Mouse (Mus musculus) limb, embryonic 10.5 days (tissue): ENCODE results near the gene Bad. TPM values are rescaled to one million over a fixed set of nuclear protein-coding genes. Genes with fewer than 3 reads are reported as not detected.
"Not testable (repeated sequence)": the region's sequence is repeated elsewhere in the genome, so short reads cannot be mapped to it uniquely, and the experiment has no call there.

ENCODE experiments used
- DNase-seq: peaks from one replicate; pipeline ENCODE4 v3.0.0-alpha.2; 2017; ENCODE audit warnings: low spot score
- H3K27ac ChIP-seq: fragments of 300-500 bp; sonication (generic); 2 replicates; pipeline ENCODE4 v1.5.1; 2016; ENCODE audit warnings: mild to moderate bottlenecking
- H3K27me3 ChIP-seq: fragments of 300-500 bp; sonication (generic); 2 replicates; pipeline ENCODE4 v1.6.1; 2016; ENCODE audit warnings: low read depth, mild to moderate bottlenecking; ENCODE audit not compliant: poor library complexity, severe bottlenecking
- H3K36me3 ChIP-seq: fragments of 300-500 bp; sonication (generic); 2 replicates; pipeline ENCODE4 v1.6.1; 2016; ENCODE audit warnings: mild to moderate bottlenecking, moderate library complexity
- H3K4me1 ChIP-seq: fragments of 300-500 bp; sonication (generic); 2 replicates; pipeline ENCODE4 v1.6.1; 2016
- H3K4me3 ChIP-seq: fragments of 300-500 bp; sonication (generic); 2 replicates; pipeline ENCODE4 v1.5.1; 2016; ENCODE audit warnings: mild to moderate bottlenecking, moderate library complexity
- H3K9me3 ChIP-seq: fragments of 300-500 bp; sonication (generic); replicated peaks from 2 replicates; pipeline ENCODE4 v1.6.1; 2016; ENCODE audit warnings: mild to moderate bottlenecking
- WGBS: fragments of 180-500 bp; shearing (Covaris S2); methylation state at CpG from one replicate; pipeline ENCODE4 v1.1.7; 2016; 5-methylcytosine and 5-hydroxymethylcytosine counted together
- polyA plus RNA-seq: library from polyadenylated mRNA; unstranded; fragments of >200 nt; fragmentation: Nextera tagmentation; extraction: Ambion mirVana; gene quantifications from 2 replicates; pipeline ENCODE4 v1.2.1, GENCODE M21; 2016

Gene Bad
- polyA plus RNA-seq = 51.8 and 55.3 TPM in 2 replicates

DNA sequence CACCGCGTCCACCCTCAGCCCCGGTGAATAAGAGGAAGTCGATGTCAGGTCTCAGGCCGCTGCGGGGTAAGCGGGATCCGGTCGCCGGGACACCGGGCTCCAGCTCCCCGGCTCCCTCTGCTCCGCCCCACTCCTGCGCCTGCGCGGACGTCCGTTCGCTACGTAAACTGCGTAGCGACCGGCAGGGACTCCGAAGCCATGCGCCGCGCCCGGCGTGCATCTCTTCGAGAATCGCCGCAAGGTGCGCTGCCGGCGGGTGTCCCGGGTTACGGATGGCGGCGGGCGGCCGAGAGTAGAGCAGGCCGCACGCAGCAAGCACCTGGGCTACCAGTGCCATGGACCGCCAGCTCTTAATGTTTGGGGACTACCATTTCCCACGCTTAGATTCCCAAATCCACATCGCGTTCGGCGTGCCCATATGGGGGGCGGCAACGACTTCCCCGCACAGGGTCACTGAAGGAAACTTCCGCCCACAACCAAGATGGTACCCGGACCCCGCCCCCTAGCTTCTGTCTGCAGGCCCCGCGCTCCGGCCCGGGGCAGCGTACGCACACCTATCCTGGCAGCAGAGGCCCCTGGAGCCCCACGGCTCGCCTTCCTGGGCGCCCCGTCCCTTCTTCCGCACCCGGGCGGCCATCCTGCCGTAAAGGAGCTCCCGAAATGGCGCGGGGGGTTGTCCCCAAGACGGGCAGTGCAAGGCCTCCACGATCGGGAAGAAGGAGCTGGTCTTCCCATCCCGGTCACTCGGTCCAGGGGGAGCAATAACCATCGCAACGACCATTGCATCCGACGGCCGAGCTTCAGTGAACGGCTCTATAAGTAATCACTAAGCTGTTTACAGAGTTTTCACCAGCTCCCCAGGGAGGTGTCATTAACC, at the start of gene Bad:
Gene Bad, plus strand, starts transcription at position 490 of the 877 bp plus-strand sequence.
- DNase-seq = peak; percentile 98
- H3K36me3 ChIP-seq = peaks cover 3% of the 10 kb centered on the region
- peak within 1 kb of the TSS; percentile 92 for H3K27ac ChIP-seq
- H3K4me3 ChIP-seq = peak within 1 kb of the TSS; percentile 86
- peaks cover 25% of the 10 kb centered on the region for H3K4me1 ChIP-seq
- peaks cover 31% of the 10 kb centered on the region for H3K27me3 ChIP-seq
- WGBS = under 1% methylated on average over 83 of the region's 83 CpGs
- no peaks in the 10 kb centered on the region for H3K9me3 ChIP-seq

DNA sequence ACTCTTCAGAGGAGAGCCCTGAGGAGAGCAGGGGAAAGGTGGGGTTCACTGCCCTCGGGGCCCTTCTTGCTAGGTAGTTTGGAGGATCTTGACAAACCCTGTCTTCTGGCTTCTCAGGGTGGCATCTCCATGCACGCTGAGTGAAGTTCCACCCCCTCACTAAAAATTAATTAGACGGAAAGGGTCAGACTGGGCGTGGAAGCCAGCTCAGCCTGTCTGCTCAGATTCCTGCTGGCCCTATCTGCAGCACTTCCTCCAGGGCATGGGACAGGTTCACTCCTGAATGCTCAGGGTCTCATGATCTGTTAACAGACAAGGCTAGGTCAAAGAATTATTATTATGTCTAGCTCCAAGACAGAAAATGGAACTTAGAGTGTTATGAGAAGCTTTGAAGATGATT, 49.1 kb upstream of the Bad start:
- no peaks in the 10 kb centered on the region for H3K36me3 ChIP-seq
- 59% methylated on average over 4 of the region's 4 CpGs for WGBS
- no peaks in the 10 kb centered on the region for H3K4me1 ChIP-seq
- H3K27ac ChIP-seq = no peak overlapping the region
- no peak overlapping the region for H3K4me3 ChIP-seq
- 0 out of 2 replicates have a peak, but pooled peaks cover 2% of the 10 kb centered on the region for H3K9me3 ChIP-seq
- H3K27me3 ChIP-seq = no peaks in the 10 kb centered on the region
- no peak for DNase-seq

GRCm38 (mm10) chr19:6893731-6894451, 47.8 kb upstream of the Bad start:
- 92% methylated on average over 14 of the region's 14 CpGs for WGBS
- H3K4me3 ChIP-seq = no peak overlapping the region
- no peaks in the 10 kb centered on the region for H3K4me1 ChIP-seq
- DNase-seq = no peak
- H3K27me3 ChIP-seq = no peaks in the 10 kb centered on the region
- H3K36me3 ChIP-seq = no peaks in the 10 kb centered on the region
- H3K9me3 ChIP-seq = 0 out of 2 replicates have a peak, but pooled peaks cover 2% of the 10 kb centered on the region
- H3K27ac ChIP-seq = no peak overlapping the region

DNA sequence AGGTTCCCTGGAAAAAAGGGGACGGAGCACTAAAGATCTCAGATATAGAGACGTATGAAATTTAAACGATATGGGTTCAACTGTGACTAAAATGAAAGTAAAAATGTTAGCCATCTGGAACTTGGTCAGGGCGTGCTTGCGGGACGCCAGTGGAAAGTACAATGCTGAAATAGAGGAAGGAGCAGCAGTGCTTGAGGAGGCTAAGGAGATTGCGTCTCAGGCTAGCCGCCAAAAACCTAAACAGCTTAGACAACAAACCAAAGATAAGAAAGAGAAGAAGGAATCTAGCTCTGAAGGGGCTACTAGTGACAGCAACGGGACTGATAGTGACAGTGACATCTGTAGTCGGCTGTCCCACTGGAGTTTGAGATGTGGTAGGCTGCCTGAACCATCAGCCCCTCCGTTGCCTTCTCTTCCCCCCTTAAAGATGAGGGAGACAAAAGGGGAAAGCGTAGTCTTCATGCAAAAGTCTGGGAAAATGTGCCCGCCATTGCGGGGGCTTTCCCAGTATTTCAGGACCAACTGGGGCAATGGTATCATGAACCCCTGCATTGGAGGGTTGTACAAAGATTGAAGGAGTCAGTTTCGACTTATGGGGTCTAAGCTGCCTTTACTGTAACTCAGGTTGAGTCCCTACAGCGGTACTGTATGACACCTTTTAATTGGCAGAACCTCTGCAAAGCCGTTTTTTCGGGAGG, 45.9 kb upstream of the Bad start:
- not testable (repeated sequence) for H3K36me3 ChIP-seq, H3K27me3 ChIP-seq, H3K9me3 ChIP-seq, DNase-seq, H3K27ac ChIP-seq, H3K4me3 ChIP-seq, H3K4me1 ChIP-seq
- WGBS = 92% methylated on average over 18 of the region's 18 CpGs

DNA sequence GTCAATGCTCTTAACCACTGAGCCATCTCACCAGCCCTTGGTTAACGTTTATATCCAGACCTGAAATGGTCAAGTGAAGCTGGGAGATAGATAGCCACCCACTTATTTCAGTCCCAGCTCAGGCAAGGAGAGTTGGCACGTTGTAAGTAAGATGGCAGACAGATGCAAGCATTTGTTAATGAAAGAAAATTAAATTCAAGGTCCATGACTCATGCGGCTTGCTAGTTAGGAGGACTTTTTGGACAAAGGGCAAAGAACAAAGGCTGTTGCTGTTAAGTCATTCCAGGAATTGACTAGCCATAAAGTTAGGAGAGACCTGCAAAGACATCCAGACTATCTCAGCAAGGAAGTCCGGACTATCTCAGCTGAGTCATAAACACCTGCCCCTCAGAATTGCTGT, 42.0 kb upstream of the Bad start:
- DNase-seq = no peak
- 89% methylated on average over 4 of the region's 4 CpGs for WGBS
- no peak overlapping the region for H3K4me3 ChIP-seq
- no peaks in the 10 kb centered on the region for H3K27me3 ChIP-seq
- H3K36me3 ChIP-seq = peaks cover 9% of the 10 kb centered on the region
- no peak overlapping the region for H3K27ac ChIP-seq
- H3K4me1 ChIP-seq = no peaks in the 10 kb centered on the region
- H3K9me3 ChIP-seq = 0 out of 2 replicates have a peak, but pooled peaks cover 2% of the 10 kb centered on the region

DNA sequence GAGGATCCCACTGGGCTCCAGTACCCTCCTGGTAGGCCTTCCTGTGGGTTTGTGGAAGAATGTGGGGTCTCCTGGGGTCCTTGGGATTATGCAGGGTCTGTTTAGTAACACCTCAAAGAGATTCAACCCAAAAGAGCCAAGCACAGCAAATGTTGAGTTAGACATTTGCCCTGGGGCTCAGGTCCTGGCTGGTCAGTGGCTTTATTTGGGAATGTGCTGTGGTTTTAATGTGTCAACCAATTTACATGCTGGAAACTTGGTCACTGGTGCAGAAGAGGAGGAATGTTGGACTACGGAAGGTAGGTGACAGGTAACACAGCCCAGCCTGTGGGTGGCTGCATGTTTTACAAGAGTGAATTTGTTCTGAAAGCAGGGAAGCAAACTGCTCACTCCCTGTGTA, 38.6 kb upstream of the Bad start:
- 97% methylated on average over 1 of the region's 1 CpGs for WGBS
- H3K36me3 ChIP-seq = peaks cover 38% of the 10 kb centered on the region
- no peak for DNase-seq

DNA sequence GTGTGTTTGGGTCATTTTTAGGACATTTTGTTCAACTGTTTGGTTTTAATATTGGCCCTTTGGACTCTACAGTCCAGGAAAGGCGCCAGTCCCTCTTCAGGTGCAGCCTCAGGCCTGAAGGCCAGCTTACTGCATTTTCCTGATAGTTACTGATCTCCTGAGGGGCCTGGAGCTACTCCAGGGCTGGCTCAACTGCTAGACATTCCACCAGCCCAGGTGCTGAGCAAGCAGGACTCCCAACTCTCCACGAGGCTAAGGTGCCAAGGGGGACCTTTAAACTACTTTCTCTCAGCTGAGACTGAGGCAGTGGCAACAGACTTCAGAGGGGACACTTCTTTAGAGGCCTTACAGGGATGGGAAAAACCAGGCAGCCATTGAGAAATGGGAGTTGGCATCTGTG, 36.8 kb upstream of the Bad start:
- no peak for DNase-seq
- Histone ChIP-seq H3K27ac (no peak overlapping the region), H3K9me3 (no peaks in the 10 kb centered on the region), H3K27me3 (no peaks in the 10 kb centered on the region), H3K36me3 (peaks cover 38% of the 10 kb centered on the region), H3K4me1 (peaks cover 21% of the 10 kb centered on the region), H3K4me3 (no peak overlapping the region)
- WGBS = 80% methylated on average over 2 of the region's 2 CpGs

More for the DNA sequence above, 38.6 kb upstream of the Bad start:
- Histone ChIP-seq H3K27me3 (no peaks in the 10 kb centered on the region), H3K27ac (no peak overlapping the region), H3K4me1 (peaks cover 7% of the 10 kb centered on the region), H3K9me3 (no peaks in the 10 kb centered on the region), H3K4me3 (no peak overlapping the region)

GRCm38 (mm10) chr19:6905498-6906159, 36.0 kb upstream of the Bad start:
- Histone ChIP-seq H3K9me3 (no peaks in the 10 kb centered on the region), H3K4me1 (peaks cover 21% of the 10 kb centered on the region), H3K36me3 (peaks cover 38% of the 10 kb centered on the region), H3K27ac (no peak overlapping the region), H3K4me3 (no peak overlapping the region), H3K27me3 (no peaks in the 10 kb centered on the region)
- WGBS = 95% methylated on average over 11 of the region's 11 CpGs
- DNase-seq = no peak

- DNase-seq = no peak
- Histone ChIP-seq H3K27ac (no peak overlapping the region), H3K9me3 (no peaks in the 10 kb centered on the region), H3K27me3 (no peaks in the 10 kb centered on the region), H3K36me3 (peaks cover 41% of the 10 kb centered on the region), H3K4me1 (peaks cover 25% of the 10 kb centered on the region), H3K4me3 (no peak overlapping the region)
- WGBS = 93% methylated on average over 3 of the region's 3 CpGs
Observed at GRCm38 (mm10) chr19:6906199-6906598, 35.5 kb upstream of the Bad start.

DNA sequence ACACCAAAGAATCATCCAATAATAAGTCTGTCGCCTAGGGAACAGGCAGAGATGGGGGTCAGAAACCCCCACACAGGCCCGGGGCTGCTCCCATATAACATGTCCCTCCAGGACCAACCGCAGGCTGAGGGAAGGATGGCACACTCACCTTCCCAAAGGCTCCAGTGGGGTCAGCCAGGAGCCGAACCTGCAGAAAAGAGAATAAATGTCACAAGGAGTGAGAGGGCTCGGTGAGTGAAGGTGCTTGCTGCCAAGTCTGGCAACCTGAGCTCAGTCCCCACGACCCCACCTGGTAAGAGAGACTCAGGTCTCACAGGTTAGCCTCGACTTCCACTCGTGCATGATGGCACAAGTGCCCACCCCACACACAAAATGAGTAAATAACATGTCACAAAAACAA, 34.6 kb upstream of the Bad start:
- H3K27me3 ChIP-seq = no peaks in the 10 kb centered on the region
- H3K36me3 ChIP-seq = peaks cover 50% of the 10 kb centered on the region
- peaks cover 32% of the 10 kb centered on the region for H3K4me1 ChIP-seq
- no peak overlapping the region for H3K4me3 ChIP-seq
- no peak overlapping the region for H3K27ac ChIP-seq
- no peak for DNase-seq
- H3K9me3 ChIP-seq = no peaks in the 10 kb centered on the region
- 93% methylated on average over 8 of the region's 8 CpGs for WGBS

DNA sequence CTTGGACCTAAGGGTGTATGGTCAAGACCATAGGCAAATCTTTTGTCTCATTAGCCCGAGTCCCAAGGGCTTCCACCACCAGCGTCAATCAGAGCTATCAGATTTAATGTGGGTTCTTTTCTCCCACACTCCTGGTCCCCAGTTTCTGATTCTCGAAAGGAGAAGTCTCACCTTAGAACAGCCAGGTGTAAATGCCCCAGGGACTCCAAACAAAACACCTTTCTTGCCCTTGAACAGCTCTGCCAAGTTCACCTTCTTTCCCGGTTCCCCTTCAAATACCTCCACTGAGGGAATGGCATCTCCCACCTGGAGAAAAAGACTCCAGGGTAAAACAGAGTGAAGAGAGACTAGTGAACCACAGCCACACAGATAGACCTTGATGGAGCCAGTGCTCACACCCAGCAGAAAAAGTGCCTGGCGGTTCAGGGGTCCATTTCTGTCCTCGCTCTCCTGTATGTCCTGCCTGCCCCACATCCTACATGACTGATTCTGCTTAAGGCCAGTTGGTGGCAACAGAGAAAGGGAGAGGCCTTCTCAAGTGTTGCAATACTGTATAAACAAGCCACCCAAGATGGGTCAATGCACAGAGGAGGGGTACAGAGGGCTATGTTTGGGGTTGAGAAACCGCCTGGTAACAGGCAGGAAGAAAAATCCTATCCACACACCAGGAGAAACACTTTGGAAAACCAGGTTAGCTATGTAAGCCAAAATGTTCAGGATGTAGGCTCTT, 33.7 kb upstream of the Bad start:
- peaks cover 59% of the 10 kb centered on the region for H3K36me3 ChIP-seq

DNA sequence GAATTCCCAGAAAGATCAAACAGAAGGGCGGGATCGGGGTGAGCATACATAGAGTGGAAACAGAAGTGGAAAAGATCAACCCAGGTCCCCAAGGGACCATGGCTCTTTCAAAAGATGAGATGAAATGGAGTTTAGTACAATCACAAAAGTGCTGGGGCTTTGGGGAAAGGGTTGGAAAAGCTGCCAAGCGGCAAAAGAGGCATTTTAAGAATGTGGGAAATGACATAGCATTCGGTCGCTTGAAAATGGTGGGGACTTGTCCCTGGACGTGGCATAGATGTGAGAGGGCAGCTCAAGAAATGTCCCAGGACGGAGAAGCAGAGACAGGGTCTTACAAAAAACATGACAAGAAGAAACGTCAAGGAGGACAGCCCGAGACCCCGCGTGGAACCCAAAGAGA, 32.6 kb upstream of the Bad start:
- WGBS = 12% methylated on average over 11 of the region's 11 CpGs
- no peak for DNase-seq
- Histone ChIP-seq H3K9me3 (no peaks in the 10 kb centered on the region), H3K36me3 (peaks cover 67% of the 10 kb centered on the region), H3K27me3 (no peaks in the 10 kb centered on the region), H3K27ac (peak overlapping the region; percentile 89), H3K4me3 (peak overlapping the region; percentile 66), H3K4me1 (peaks cover 32% of the 10 kb centered on the region)

More for the DNA sequence above, 33.7 kb upstream of the Bad start:
- Histone ChIP-seq H3K27me3 (no peaks in the 10 kb centered on the region), H3K4me1 (peaks cover 32% of the 10 kb centered on the region), H3K4me3 (peak overlapping the region; percentile 66), H3K27ac (no peak overlapping the region), H3K9me3 (no peaks in the 10 kb centered on the region)
- 90% methylated on average over 7 of the region's 7 CpGs for WGBS
- DNase-seq = no peak
